Mouse (Mus musculus): ENCODE results near the gene Sh3bgrl. TPM values are rescaled to one million over a fixed set of nuclear protein-coding genes. Genes with fewer than 3 reads are reported as not detected.

Sh3bgrl gene
- polyA plus RNA-seq, 1 experiment from 2014 or later = 55.0 TPM

Other genes starting within 250 kb of the Sh3bgrl start
- gene Hmgn5, start 82.0 kb upstream of the Sh3bgrl start, polyA plus RNA-seq (2015; fragmentation: Nextera tagmentation; extraction: Ambion mirVana) = 11.3 and 15.2 TPM in 2 replicates
- gene Gm6377, start 101.4 kb downstream of the Sh3bgrl start, polyA plus RNA-seq (2015; fragmentation: Nextera tagmentation; extraction: Ambion mirVana) = 0.28 and 0.46 TPM in 2 replicates

Data from liver, embryonic 16.5 days (tissue).